Mouse (Mus musculus) spleen, adult 2 months (tissue): ENCODE results near the gene Arl8a.

Source experiments
- CTCF ChIP-seq: fragments of 200-500 bp; IDR thresholded peaks from 2 replicates; pipeline ENCODE4 v1.5.1; 2011; ENCODE audit warnings: mild to moderate bottlenecking, inconsistent platforms; ENCODE audit not compliant: insufficient read depth, insufficient read length, insufficient replicate concordance; ENCODE audit errors: extremely low read depth
- POLR2A ChIP-seq: fragments of 200-500 bp; IDR thresholded peaks from 2 replicates; pipeline ENCODE4 v1.6.1; 2011; ENCODE audit warnings: low read depth, low read length, inconsistent platforms

DNA sequence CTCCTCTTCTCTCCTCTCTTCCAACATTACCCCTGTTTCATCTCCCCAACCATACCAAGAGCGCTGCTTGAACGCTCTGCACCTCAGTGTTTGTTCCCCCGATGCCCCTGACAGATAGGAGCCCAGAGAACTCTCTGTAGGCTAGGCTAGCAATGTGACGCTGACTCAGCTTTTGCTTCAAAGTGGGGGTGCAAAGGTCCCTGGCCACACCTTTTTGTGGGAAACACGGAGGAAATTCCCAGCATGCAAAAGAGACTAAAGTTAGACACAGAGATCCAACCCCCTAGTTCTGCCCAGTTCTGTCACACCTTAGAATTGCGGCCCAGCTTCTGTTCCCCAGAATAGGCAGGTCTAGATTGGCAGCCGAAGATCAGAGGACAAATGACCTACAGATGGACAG is 32.2 kb downstream of the Arl8a start:
- TF ChIP-seq POLR2A: no peak
- TF ChIP-seq CTCF: no peak
